In the genomic region with DNA sequence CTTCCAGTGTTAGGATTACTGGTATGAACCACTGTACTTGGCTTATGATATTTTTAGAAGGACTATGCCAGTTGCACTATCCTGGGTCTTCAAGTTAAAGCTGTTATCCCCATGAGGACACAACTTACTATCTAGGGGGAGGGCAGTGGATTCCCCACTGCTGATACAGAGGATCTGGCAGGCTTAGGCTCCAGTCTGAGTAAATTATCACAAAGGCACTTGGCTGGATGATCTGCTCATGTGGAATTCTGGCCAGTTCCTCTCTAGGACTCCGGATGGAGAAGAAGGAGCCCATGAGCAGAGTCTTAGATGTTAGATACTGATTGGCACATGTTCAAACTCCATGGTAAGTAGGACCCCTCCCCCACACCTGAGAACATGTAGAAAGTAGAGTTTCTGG, we compare ENCODE assay signal across 30 mouse cellular contexts.
"Had no signal": no experiment of that assay in that cellular context is flagged by ENCODE, and none has a peak within 500 bp of the region (broad histone marks: within the 10 kb centered on the region; RNA-seq: fewer than 3 reads in every experiment).

No protein-coding gene starts in this region.

- H3K27me3 ChIP-seq: limb, embryonic 12.5 days; limb, embryonic 13.5 days; limb, embryonic 15.5 days; liver, embryonic 12.5 days; liver, embryonic 13.5 days; liver, embryonic 15.5 days; lung, embryonic 15.5 days; midbrain, embryonic 12.5 days; midbrain, embryonic 13.5 days; neural tube, embryonic 12.5 days had no signal

- H3K4me1 ChIP-seq: limb, embryonic 15.5 days; liver, embryonic 12.5 days; liver, embryonic 13.5 days; liver, embryonic 15.5 days; lung, embryonic 15.5 days; megakaryocyte, embryonic 14.5 days; midbrain, embryonic 12.5 days; neural tube, embryonic 12.5 days had no signal

- H3K4me3 ChIP-seq: limb, embryonic 10.5 days; limb, embryonic 12.5 days; limb, embryonic 13.5 days; limb, embryonic 15.5 days; liver, embryonic 12.5 days; liver, embryonic 13.5 days; liver, embryonic 15.5 days; lung, embryonic 15.5 days; megakaryocyte, embryonic 14.5 days; midbrain, embryonic 10.5 days; midbrain, embryonic 12.5 days; midbrain, embryonic 13.5 days; myocyte; neural tube, embryonic 12.5 days had no signal

- DNase-seq: left cerebral cortex, postnatal 4 days; liver; liver, embryonic 13.5 days; liver, postnatal 0 days; lung, adult 18-20 months; lung, adult 2 months; lung, embryonic 14.5 days; lung, postnatal 10 days; lung, postnatal 14 days; lung, postnatal 36 days; lung, postnatal 4 days; midbrain, embryonic 14.5 days had no signal

- ATAC-seq: liver, embryonic 12.5 days; liver, postnatal 0 days; lung, postnatal 0 days; midbrain, embryonic 13.5 days; midbrain, embryonic 16.5 days had no signal

- H3K4me2 ChIP-seq: limb, embryonic 12.5 days; limb, embryonic 13.5 days; limb, embryonic 15.5 days; liver, embryonic 11.5 days; liver, embryonic 12.5 days; liver, embryonic 13.5 days; liver, embryonic 15.5 days; lung, embryonic 14.5 days; lung, embryonic 15.5 days; midbrain, embryonic 12.5 days; midbrain, embryonic 13.5 days; neural tube, embryonic 12.5 days had no signal

- H3K9me3 ChIP-seq: limb, embryonic 10.5 days; limb, embryonic 12.5 days; limb, embryonic 13.5 days; limb, embryonic 15.5 days; liver, embryonic 12.5 days; liver, embryonic 13.5 days; liver, embryonic 15.5 days; lung, embryonic 15.5 days; megakaryocyte, embryonic 14.5 days; midbrain, embryonic 10.5 days; midbrain, embryonic 12.5 days; midbrain, embryonic 13.5 days; neural tube, embryonic 12.5 days had no signal

- H3K27ac ChIP-seq: limb, embryonic 10.5 days; limb, embryonic 12.5 days; limb, embryonic 13.5 days; limb, embryonic 15.5 days; liver, embryonic 12.5 days; liver, embryonic 13.5 days; liver, embryonic 14.5 days; liver, embryonic 15.5 days; lung, embryonic 15.5 days; macrophage; midbrain, embryonic 10.5 days; midbrain, embryonic 12.5 days; midbrain, embryonic 13.5 days; neural tube, embryonic 12.5 days had no signal

- H3K9ac ChIP-seq: limb, embryonic 12.5 days; limb, embryonic 13.5 days; limb, embryonic 15.5 days; liver, embryonic 12.5 days; liver, embryonic 13.5 days; liver, embryonic 14.5 days; liver, embryonic 15.5 days; liver, postnatal 0 days; lung, embryonic 14.5 days; lung, embryonic 15.5 days; midbrain, embryonic 12.5 days; midbrain, embryonic 13.5 days; neural tube, embryonic 12.5 days had no signal

- H3K36me3 ChIP-seq: limb, embryonic 10.5 days; limb, embryonic 12.5 days; limb, embryonic 13.5 days; limb, embryonic 15.5 days; liver, embryonic 12.5 days; liver, embryonic 13.5 days; liver, embryonic 15.5 days; lung, embryonic 15.5 days; midbrain, embryonic 10.5 days; midbrain, embryonic 12.5 days; midbrain, embryonic 13.5 days; neural tube, embryonic 12.5 days had no signal
